Mouse (Mus musculus) small intestine, adult 2 months (tissue): ENCODE measurements at regions not wholly inside any gene's neighbourhood (a gene's known extent, or its start where the extent isn't known, plus 50 kb on each side); places are given as distances from the start of the nearest gene placed in this dataset.

ENCODE experiments used
- H3K27ac ChIP-seq: fragments of 200-500 bp; 2 replicates; pipeline ENCODE4 v1.5.1; 2012; ENCODE audit warnings: low read depth, low read length, control low read depth, inconsistent platforms; ENCODE audit not compliant: insufficient read depth
- H3K27me3 ChIP-seq: fragments of 200-500 bp; 2 replicates; pipeline ENCODE4 v1.6.1; 2012; ENCODE audit warnings: mild to moderate bottlenecking, moderate library complexity, low read length, inconsistent platforms; ENCODE audit not compliant: control insufficient read depth, insufficient read depth
- H3K36me3 ChIP-seq: fragments of 200-500 bp; 2 replicates; pipeline ENCODE4 v1.6.1; 2012; ENCODE audit warnings: mild to moderate bottlenecking, low read length, control low read depth, inconsistent platforms; ENCODE audit not compliant: control insufficient read depth, insufficient read depth
- H3K4me1 ChIP-seq: fragments of 200-500 bp; 2 replicates; pipeline ENCODE4 v1.6.1; 2012; ENCODE audit warnings: low read length, inconsistent platforms, mixed read lengths; ENCODE audit not compliant: control insufficient read depth, insufficient read depth, insufficient read length
- H3K4me3 ChIP-seq: fragments of 200-500 bp; 2 replicates; pipeline ENCODE4 v1.5.1; 2012; ENCODE audit warnings: low read depth, mild to moderate bottlenecking, control low read depth, inconsistent platforms, low read length, moderate library complexity
- CTCF ChIP-seq: fragments of 200-500 bp; IDR thresholded peaks from 2 replicates; pipeline ENCODE4 v1.5.1; 2012; ENCODE audit warnings: low read depth, mild to moderate bottlenecking, control low read depth, inconsistent platforms, low read length, moderate library complexity, mixed read lengths; ENCODE audit not compliant: insufficient replicate concordance, insufficient read length; ENCODE audit errors: extremely low read depth
- POLR2A ChIP-seq: fragments of 200-500 bp; IDR thresholded peaks from 2 replicates; pipeline ENCODE4 v1.6.1; 2012; ENCODE audit warnings: low read depth, mild to moderate bottlenecking, control low read depth, inconsistent platforms, low read length, moderate library complexity
- WGBS: fragments of 180-500 bp; shearing (Covaris S2); methylation state at CpG from one replicate; pipeline ENCODE4 v1.1.7; 2018; 5-methylcytosine and 5-hydroxymethylcytosine counted together

GRCm38 (mm10) chr13:97668910-97669309 is 91.5 kb downstream of the Gm10260 start:
- Histone ChIP-seq H3K27me3 (no peaks in the 10 kb centered on the region), H3K27ac (no peak overlapping the region), H3K4me1 (no peaks in the 10 kb centered on the region), H3K4me3 (no peak overlapping the region), H3K36me3 (no peaks in the 10 kb centered on the region)
- 77% methylated on average over 5 of the region's 5 CpGs for WGBS
- TF ChIP-seq CTCF (no peak), POLR2A (no peak)

GRCm38 (mm10) chr13:97667313-97667712 is 93.1 kb downstream of the Gm10260 start:
- Histone ChIP-seq H3K27me3 (no peaks in the 10 kb centered on the region), H3K4me1 (no peaks in the 10 kb centered on the region), H3K27ac (no peak overlapping the region), H3K36me3 (no peaks in the 10 kb centered on the region), H3K4me3 (no peak overlapping the region)
- TF ChIP-seq POLR2A, result no peak
- no peak for TF ChIP-seq CTCF
- 92% methylated on average over 7 of the region's 7 CpGs for WGBS

GRCm38 (mm10) chr13:97666761-97667160 is 93.7 kb downstream of the Gm10260 start:
- no peaks in the 10 kb centered on the region for H3K27me3 ChIP-seq

GRCm38 (mm10) chr13:97665226-97665625 is 95.2 kb downstream of the Gm10260 start:
- 78% methylated on average over 1 of the region's 1 CpGs for WGBS
- Histone ChIP-seq H3K36me3 (no peaks in the 10 kb centered on the region), H3K27ac (no peak overlapping the region), H3K27me3 (no peaks in the 10 kb centered on the region), H3K4me1 (no peaks in the 10 kb centered on the region), H3K4me3 (no peak overlapping the region)
- TF ChIP-seq POLR2A (no peak), CTCF (no peak)

More at GRCm38 (mm10) chr13:97666761-97667160, 93.7 kb downstream of the Gm10260 start:
- no peaks in the 10 kb centered on the region for H3K36me3 ChIP-seq
- H3K4me1 ChIP-seq, result no peaks in the 10 kb centered on the region
- H3K4me3 ChIP-seq, result no peak overlapping the region
- WGBS, result 76% methylated on average over 4 of the region's 4 CpGs
- TF ChIP-seq POLR2A, result no peak
- TF ChIP-seq CTCF, result no peak
- no peak overlapping the region for H3K27ac ChIP-seq

GRCm38 (mm10) chr13:97662741-97663140 is 97.7 kb downstream of the Gm10260 start:
- 77% methylated on average over 8 of the region's 8 CpGs for WGBS
- no peaks in the 10 kb centered on the region for H3K4me1 ChIP-seq
- H3K27me3 ChIP-seq, result no peaks in the 10 kb centered on the region
- H3K4me3 ChIP-seq, result no peak overlapping the region
- H3K36me3 ChIP-seq, result no peaks in the 10 kb centered on the region
- H3K27ac ChIP-seq, result no peak overlapping the region
- TF ChIP-seq POLR2A, result no peak
- TF ChIP-seq CTCF, result no peak

GRCm38 (mm10) chr13:97656618-97657017 is 103.8 kb downstream of the Gm10260 start:
- TF ChIP-seq POLR2A (no peak), CTCF (no peak)
- Histone ChIP-seq H3K4me3 (no peak overlapping the region), H3K27me3 (no peaks in the 10 kb centered on the region), H3K36me3 (no peaks in the 10 kb centered on the region), H3K27ac (no peak overlapping the region), H3K4me1 (peaks cover 7% of the 10 kb centered on the region; the same call in 1 of the 2 replicates)
- 94% methylated on average over 2 of the region's 2 CpGs for WGBS

- Histone ChIP-seq H3K27me3 (no peaks in the 10 kb centered on the region), H3K4me1 (peaks cover 11% of the 10 kb centered on the region; the same call in 1 of the 2 replicates), H3K27ac (no peak overlapping the region), H3K4me3 (no peak overlapping the region), H3K36me3 (no peaks in the 10 kb centered on the region)
- WGBS, result 41% methylated on average over 9 of the region's 9 CpGs
- no peak for TF ChIP-seq CTCF
- no peak for TF ChIP-seq POLR2A
These were observed 108.2 kb downstream of the Gm10260 start for GRCm38 (mm10) chr13:97652279-97652678.
